Mouse (Mus musculus) midbrain, embryonic 16.5 days (tissue): ENCODE data around the gene Foxn2. TPM values are rescaled to one million over a fixed set of nuclear protein-coding genes. Genes with fewer than 3 reads are reported as not detected.
"Not testable (repeated sequence)": the region's sequence is repeated elsewhere in the genome, so short reads cannot be mapped to it uniquely, and the experiment has no call there.

Experiments used
- ATAC-seq: fragments of 200-750 bp; cut with Nextera tagmentation; 2 replicates; pipeline ENCODE4 v1.8.0; 2017; ENCODE audit warnings: moderate TSS enrichment
- H3K27ac ChIP-seq: fragments of 300-500 bp; sonication (generic); 2 replicates; pipeline ENCODE4 v1.5.1; 2014; ENCODE audit warnings: mild to moderate bottlenecking, low read length, mixed read lengths
- H3K27me3 ChIP-seq: fragments of 300-500 bp; sonication (generic); 2 replicates; pipeline ENCODE4 v1.6.1; 2014; ENCODE audit warnings: low read depth, low read length, mixed read lengths; ENCODE audit not compliant: control insufficient read depth, insufficient read depth
- H3K36me3 ChIP-seq: fragments of 300-500 bp; sonication (generic); 2 replicates; pipeline ENCODE4 v1.6.1; 2014; ENCODE audit warnings: mild to moderate bottlenecking, low read length, moderate library complexity, mixed read lengths; ENCODE audit not compliant: control insufficient read depth, insufficient read depth
- H3K4me1 ChIP-seq: fragments of 300-500 bp; sonication (generic); 2 replicates; pipeline ENCODE4 v1.6.1; 2014; ENCODE audit warnings: mild to moderate bottlenecking, low read length, mixed read lengths; ENCODE audit not compliant: control insufficient read depth, insufficient read depth
- H3K4me2 ChIP-seq: fragments of 300-500 bp; sonication (generic); 2 replicates; pipeline ENCODE4 v1.6.1; 2014; ENCODE audit warnings: mild to moderate bottlenecking, low read length, mixed read lengths
- H3K4me3 ChIP-seq: fragments of 300-500 bp; sonication (generic); 2 replicates; pipeline ENCODE4 v1.5.1; 2014; ENCODE audit warnings: low read depth, mild to moderate bottlenecking, low read length, moderate library complexity, mixed read lengths
- H3K9ac ChIP-seq: fragments of 300-500 bp; sonication (generic); 2 replicates; pipeline ENCODE4 v1.6.1; 2014; ENCODE audit warnings: low read depth, low read length, mixed read lengths
- H3K9me3 ChIP-seq: fragments of 300-500 bp; sonication (generic); replicated peaks from 2 replicates; pipeline ENCODE4 v1.6.1; 2014; ENCODE audit warnings: mild to moderate bottlenecking, low read length, mixed read lengths; ENCODE audit not compliant: control insufficient read depth, poor library complexity, severe bottlenecking
- WGBS: fragments of 180-500 bp; shearing (Covaris S2); extraction: QIAGEN DNeasy Blood & Tissue Kit; methylation state at CpG from one replicate; pipeline ENCODE4 v1.1.7; 2014; 5-methylcytosine and 5-hydroxymethylcytosine counted together
- polyA plus RNA-seq: library from polyadenylated mRNA; unstranded; fragments of >200 nt; fragmentation: Nextera tagmentation; extraction: Ambion mirVana; gene quantifications from 2 replicates; pipeline ENCODE4 v1.2.1, GENCODE M21; 2015

The Foxn2 gene
- polyA plus RNA-seq, 1 experiment from 2014 or later: 7.6 TPM

GRCm38 (mm10) chr17:88436749-88437148 is 3.8 kb upstream of the Foxn2 start:
- H3K9me3 ChIP-seq, H3K27me3 ChIP-seq, H3K27ac ChIP-seq, H3K4me3 ChIP-seq, H3K9ac ChIP-seq, ATAC-seq, H3K4me2 ChIP-seq, H3K4me1 ChIP-seq, H3K36me3 ChIP-seq: not testable (repeated sequence)
- WGBS: 97% methylated on average over 5 of the region's 5 CpGs

- Histone ChIP-seq H3K4me1 (no peaks in the 10 kb centered on the region), H3K36me3 (no peaks in the 10 kb centered on the region), H3K27ac (no peak overlapping the region), H3K9ac (no peak overlapping the region), H3K4me3 (no peak overlapping the region), H3K9me3 (no peaks in the 10 kb centered on the region), H3K27me3 (no peaks in the 10 kb centered on the region; the same call in 1 of the 2 replicates), H3K4me2 (no peak overlapping the region)
- 83% methylated on average over 1 of the region's 1 CpGs for WGBS
- no peak for ATAC-seq
Observed at GRCm38 (mm10) chr17:88437391-88437790, 3.1 kb upstream of the Foxn2 start.

GRCm38 (mm10) chr17:88439536-88440050 is 918 bp upstream of the Foxn2 start:
- Histone ChIP-seq H3K9ac (no peak overlapping the region), H3K4me3 (peak overlapping the region; percentile 96)
- WGBS: 83% methylated on average over 11 of the region's 12 CpGs

GRCm38 (mm10) chr17:88441001-88441431 is 505 bp downstream of the Foxn2 start:
- peak; percentile 66 for ATAC-seq
- H3K4me1 ChIP-seq: peaks cover 4% of the 10 kb centered on the region; the same call in 1 of the 2 replicates
- WGBS: 0% methylated on average over 48 of the region's 55 CpGs
- H3K36me3 ChIP-seq: no peaks in the 10 kb centered on the region
- peak overlapping the region; percentile 96 for H3K4me3 ChIP-seq
- H3K4me2 ChIP-seq: peak overlapping the region; percentile 84
- H3K27ac ChIP-seq: peak overlapping the region; percentile 88
- H3K9me3 ChIP-seq: no peaks in the 10 kb centered on the region
- H3K27me3 ChIP-seq: no peaks in the 10 kb centered on the region; the same call in 1 of the 2 replicates
- H3K9ac ChIP-seq: peak overlapping the region; percentile 83

More at GRCm38 (mm10) chr17:88439536-88440050, 918 bp upstream of the Foxn2 start:
- Histone ChIP-seq H3K9me3 (no peaks in the 10 kb centered on the region), H3K4me2 (peak overlapping the region; percentile 84), H3K27me3 (no peaks in the 10 kb centered on the region; the same call in 1 of the 2 replicates), H3K27ac (no peak overlapping the region), H3K4me1 (peaks cover 4% of the 10 kb centered on the region; the same call in 1 of the 2 replicates), H3K36me3 (no peaks in the 10 kb centered on the region)
- ATAC-seq: no peak

GRCm38 (mm10) chr17:88441432-88442174 is 1.1 kb downstream of the Foxn2 start:
- under 1% methylated on average over 30 of the region's 48 CpGs for WGBS
- H3K9me3 ChIP-seq: no peaks in the 10 kb centered on the region
- ATAC-seq: peak; percentile 66

DNA sequence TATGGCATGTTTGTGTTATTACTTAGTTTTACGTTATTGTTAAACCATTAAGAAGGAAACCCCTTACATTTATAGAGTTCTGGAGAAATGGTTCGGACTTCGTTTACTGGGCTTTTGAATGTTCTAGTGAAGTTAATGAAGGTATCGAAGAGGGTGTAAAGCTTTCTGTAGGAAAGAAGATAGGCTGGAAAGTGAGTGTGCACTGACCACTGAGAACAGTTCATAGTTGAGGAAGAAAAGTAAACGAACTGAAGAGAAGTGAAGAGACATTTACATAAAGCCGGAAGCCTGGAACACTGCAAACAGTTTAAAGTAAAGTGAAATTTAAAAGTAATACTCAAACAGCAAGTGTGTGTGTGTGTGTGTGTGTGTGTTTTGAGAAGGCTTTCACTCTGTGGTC is 2.1 kb downstream of the Foxn2 start:
- no peak for ATAC-seq
- no peaks in the 10 kb centered on the region for H3K36me3 ChIP-seq
- no peaks in the 10 kb centered on the region; the same call in 1 of the 2 replicates for H3K27me3 ChIP-seq
- H3K4me2 ChIP-seq: 0 out of 2 replicates have a peak overlapping the region, but pooled peaks have one; percentile 6
- peaks cover 4% of the 10 kb centered on the region; the same call in 1 of the 2 replicates for H3K4me1 ChIP-seq
- H3K4me3 ChIP-seq: no peak overlapping the region
- no peak overlapping the region for H3K27ac ChIP-seq
- 85% methylated on average over 6 of the region's 6 CpGs for WGBS
- no peaks in the 10 kb centered on the region for H3K9me3 ChIP-seq
- no peak overlapping the region for H3K9ac ChIP-seq

More at GRCm38 (mm10) chr17:88441432-88442174, 1.1 kb downstream of the Foxn2 start:
- peak overlapping the region; percentile 84 for H3K4me2 ChIP-seq
- H3K4me1 ChIP-seq: peaks cover 4% of the 10 kb centered on the region; the same call in 1 of the 2 replicates
- peak overlapping the region; percentile 88 for H3K27ac ChIP-seq
- H3K9ac ChIP-seq: peak overlapping the region; percentile 83
- H3K4me3 ChIP-seq: peak overlapping the region; percentile 96
- no peaks in the 10 kb centered on the region; the same call in 1 of the 2 replicates for H3K27me3 ChIP-seq
- no peaks in the 10 kb centered on the region for H3K36me3 ChIP-seq

DNA sequence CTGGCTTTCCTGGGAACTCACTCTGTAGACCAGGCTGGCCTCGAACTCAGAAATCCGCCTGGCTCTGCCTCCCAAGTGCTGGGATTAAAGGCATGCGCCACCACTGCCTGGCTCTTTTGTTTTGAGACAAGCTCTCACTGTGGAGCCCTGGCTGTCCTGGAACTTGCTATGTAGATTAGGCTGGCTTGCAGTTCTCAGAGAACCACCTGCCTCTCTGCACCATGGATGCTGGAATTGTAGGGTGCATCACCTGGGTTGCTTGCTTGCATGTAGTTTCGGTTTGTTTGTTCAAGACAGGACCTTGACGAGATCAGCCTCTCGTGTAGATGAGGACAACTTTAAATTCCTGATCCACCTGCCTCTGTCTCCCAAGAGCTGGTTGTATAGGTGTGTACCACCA is 2.7 kb downstream of the Foxn2 start:
- Histone ChIP-seq H3K27ac (no peak overlapping the region), H3K36me3 (no peaks in the 10 kb centered on the region), H3K4me2 (no peak overlapping the region), H3K9me3 (no peaks in the 10 kb centered on the region), H3K4me1 (peaks cover 4% of the 10 kb centered on the region; the same call in 1 of the 2 replicates), H3K4me3 (no peak overlapping the region), H3K9ac (no peak overlapping the region), H3K27me3 (no peaks in the 10 kb centered on the region; the same call in 1 of the 2 replicates)
- ATAC-seq: no peak
- WGBS: 87% methylated on average over 6 of the region's 6 CpGs

DNA sequence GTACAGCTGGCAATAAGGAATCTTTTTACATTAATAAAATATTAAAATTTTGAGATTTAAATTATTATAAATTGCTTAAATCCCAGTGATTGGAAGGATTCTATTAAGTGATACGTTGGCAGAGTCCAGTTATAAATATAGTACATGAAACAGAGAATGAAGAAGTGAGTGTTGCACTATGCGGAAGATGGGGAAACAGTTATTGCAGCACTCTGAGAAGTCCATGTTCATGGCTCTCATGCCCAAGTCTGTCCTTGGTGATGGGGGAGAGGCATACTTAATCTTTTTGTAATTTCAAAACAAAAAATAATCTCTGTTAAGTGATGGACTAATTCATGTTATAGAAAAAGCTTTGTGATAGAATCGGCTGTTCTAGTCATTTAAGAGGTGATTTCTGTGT is 17.6 kb downstream of the Foxn2 start:
- Histone ChIP-seq H3K9me3 (no peaks in the 10 kb centered on the region), H3K27me3 (no peaks in the 10 kb centered on the region), H3K27ac (no peak overlapping the region), H3K4me2 (no peak overlapping the region), H3K9ac (no peak overlapping the region), H3K36me3 (no peaks in the 10 kb centered on the region), H3K4me1 (no peaks in the 10 kb centered on the region), H3K4me3 (no peak overlapping the region)
- WGBS: 95% methylated on average over 3 of the region's 3 CpGs
- ATAC-seq: no peak

DNA sequence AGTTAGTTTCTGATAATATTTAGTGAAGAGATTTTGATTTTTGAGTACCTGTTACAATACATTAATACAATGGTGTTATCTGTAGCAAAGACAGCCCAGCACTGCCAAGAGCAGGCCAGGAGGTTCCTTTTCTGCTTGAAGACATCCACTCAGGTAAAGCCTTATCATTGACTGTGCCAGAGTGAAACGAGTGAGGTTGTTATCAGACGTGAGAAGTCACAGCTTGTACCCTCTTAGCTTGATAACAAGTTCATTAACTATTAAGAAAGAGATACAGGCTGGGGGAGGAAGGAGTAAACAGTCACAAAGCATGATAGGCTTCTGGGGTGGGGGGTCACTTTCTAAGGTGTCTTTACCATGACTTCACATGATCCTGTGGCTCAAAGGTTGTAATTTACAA is 19.0 kb downstream of the Foxn2 start:
- 72% methylated on average over 2 of the region's 2 CpGs for WGBS

More for the DNA sequence above, 19.0 kb downstream of the Foxn2 start:
- Histone ChIP-seq H3K4me1 (no peaks in the 10 kb centered on the region), H3K4me3 (no peak overlapping the region), H3K27ac (no peak overlapping the region), H3K9me3 (no peaks in the 10 kb centered on the region), H3K27me3 (no peaks in the 10 kb centered on the region), H3K9ac (no peak overlapping the region), H3K36me3 (no peaks in the 10 kb centered on the region), H3K4me2 (no peak overlapping the region)
- no peak for ATAC-seq
